Mouse (Mus musculus): ENCODE measurements around the gene Cyth4.
A peak's percentile ranks its signal among the peaks of the same experiment; 100 is the strongest.

The Cyth4 gene

GRCm38 (mm10) chr15:78616973-78617372, 20.1 kb downstream of the Cyth4 start:
- no peak for DNase-seq (ENCODE audit: low spot score)

GRCm38 (mm10) chr15:78623426-78623825, 26.6 kb downstream of the Cyth4 start:
- peak; percentile 26 for DNase-seq (ENCODE audit: low spot score)

GRCm38 (mm10) chr15:78624431-78624950, 27.6 kb downstream of the Cyth4 start:
- no peak for DNase-seq (ENCODE audit: low spot score)

GRCm38 (mm10) chr15:78624961-78625360, 28.1 kb downstream of the Cyth4 start:
- DNase-seq (ENCODE audit: low spot score), result no peak

- DNase-seq (ENCODE audit: low spot score), result no peak
Observed at GRCm38 (mm10) chr15:78626285-78626684, 29.4 kb downstream of the Cyth4 start.

- no peak for DNase-seq (ENCODE audit: low spot score)
Observed at GRCm38 (mm10) chr15:78632387-78632786, 35.5 kb downstream of the Cyth4 start.

- DNase-seq (ENCODE audit: low spot score), result no peak
Observed at GRCm38 (mm10) chr15:78633413-78633812, 36.6 kb downstream of the Cyth4 start.

GRCm38 (mm10) chr15:78634095-78634737, 37.4 kb downstream of the Cyth4 start:
- DNase-seq (ENCODE audit: low spot score), result no peak

- DNase-seq (ENCODE audit: low spot score), result no peak
Observed at GRCm38 (mm10) chr15:78635231-78635630, 38.4 kb downstream of the Cyth4 start.

- no peak for DNase-seq (ENCODE audit: low spot score)
Observed at GRCm38 (mm10) chr15:78643633-78644032, 46.8 kb downstream of the Cyth4 start.

- no peak for DNase-seq (ENCODE audit: low spot score)
Observed at GRCm38 (mm10) chr15:78644606-78645005, 47.8 kb downstream of the Cyth4 start.

GRCm38 (mm10) chr15:78647746-78648145, 50.9 kb downstream of the Cyth4 start:
- DNase-seq (ENCODE audit: low spot score), result no peak

GRCm38 (mm10) chr15:78651169-78651568, 54.3 kb downstream of the Cyth4 start:
- no peak for DNase-seq (ENCODE audit: low spot score)

GRCm38 (mm10) chr15:78664268-78664667, 67.4 kb downstream of the Cyth4 start:
- DNase-seq (ENCODE audit: low spot score), result no peak

- DNase-seq (ENCODE audit: low spot score), result no peak
Observed at GRCm38 (mm10) chr15:78669221-78669871, 72.5 kb downstream of the Cyth4 start.

GRCm38 (mm10) chr15:78670341-78670740, 73.5 kb downstream of the Cyth4 start:
- DNase-seq (ENCODE audit: low spot score), result no peak
